Mouse (Mus musculus) C2C12 (cell line): ENCODE data around the gene Snx5.

Experiments
- CTCF ChIP-seq: IDR thresholded peaks from one replicate; pipeline ENCODE4 v1.5.1; 2011; ENCODE audit not compliant: control insufficient read depth, insufficient read depth, insufficient read length
- MAX ChIP-seq: IDR thresholded peaks from one replicate; pipeline ENCODE4 v1.6.1; 2011; ENCODE audit warnings: mild to moderate bottlenecking, control low read depth
- USF1 ChIP-seq: IDR thresholded peaks from one replicate; pipeline ENCODE4 v1.6.1; 2011; ENCODE audit warnings: low read depth, mild to moderate bottlenecking, control low read depth, moderate library complexity

DNA sequence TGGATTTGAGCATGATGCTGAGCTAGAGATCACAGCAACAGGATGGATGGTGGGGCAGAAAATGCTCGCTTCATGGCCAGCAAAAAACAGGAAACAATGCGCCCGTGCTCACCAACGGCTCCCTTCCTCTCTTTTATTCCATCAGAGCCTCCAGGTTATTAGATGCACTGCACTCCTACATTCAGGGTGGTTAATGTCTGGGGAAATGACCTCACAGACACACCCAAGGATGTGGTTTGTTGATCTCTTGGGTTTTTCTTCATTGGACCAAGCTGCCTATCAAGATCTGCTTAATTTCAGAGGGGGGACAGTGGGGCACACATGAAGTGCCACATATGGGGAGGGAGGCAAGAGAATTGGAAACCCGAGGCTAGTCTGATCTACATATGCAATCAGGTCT is 39.6 kb downstream of the Snx5 start:
- TF ChIP-seq CTCF: no peak
- no peak for TF ChIP-seq USF1
- no peak for TF ChIP-seq MAX
